Mouse (Mus musculus) macrophage (primary cell): Measurements from ENCODE around the gene Cdh13. TPM values are rescaled to one million over a fixed set of nuclear protein-coding genes. Genes with fewer than 3 reads are reported as not detected.

Source experiments
- H3K27ac ChIP-seq: fragments of 350-480 bp; formaldehyde crosslinking; 2 replicates; pipeline ENCODE4 v1.9.0; 2021
- H3K36me3 ChIP-seq: fragments of 350-480 bp; formaldehyde crosslinking; 2 replicates; pipeline ENCODE4 v1.9.0; 2021; ENCODE audit errors: inconsistent target
- H3K4me3 ChIP-seq: fragments of 350-480 bp; formaldehyde crosslinking; 2 replicates; pipeline ENCODE4 v1.9.0; 2021; ENCODE audit errors: inconsistent target
- H3K79me2 ChIP-seq: fragments of 350-480 bp; formaldehyde crosslinking; 2 replicates; pipeline ENCODE4 v1.9.0; 2021; ENCODE audit errors: inconsistent target
- WGBS: methylation state at CpG from one replicate; pipeline ENCODE4 v1.1.7; 2026; ENCODE audit warnings: inconsistent platforms; ENCODE audit not compliant: missing documents; 5-methylcytosine and 5-hydroxymethylcytosine counted together
- polyA plus RNA-seq: library from polyadenylated mRNA; stranded (reverse); fragments of 250-400 nt; gene quantifications from 3 replicates; pipeline ENCODE4 v1.2.4, GENCODE M21; 2018; ENCODE audit warnings: inconsistent platforms

The Cdh13 gene
- polyA plus RNA-seq, 1 experiment from 2014 or later: not detected

DNA sequence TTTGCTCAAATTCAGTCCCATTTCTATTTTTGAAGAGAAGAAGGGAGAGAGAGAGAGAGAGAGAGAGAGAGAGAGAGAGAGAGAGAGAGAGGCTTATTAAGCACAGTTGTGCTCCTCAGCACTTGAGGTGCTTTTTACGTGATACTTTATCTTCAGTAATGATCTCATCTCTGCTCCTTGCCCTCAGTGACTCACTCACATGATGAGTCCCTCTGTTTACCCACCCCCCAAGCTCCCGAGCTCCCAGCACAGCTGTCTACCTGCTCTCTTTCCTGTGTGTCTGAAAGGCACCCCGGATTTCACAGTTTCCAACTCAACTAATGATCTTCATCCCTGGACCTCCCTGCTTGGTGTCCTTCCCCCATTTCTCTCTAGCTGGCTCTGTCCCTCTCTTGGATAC, 39.9 kb downstream of the Cdh13 start:
- H3K27ac ChIP-seq: no peak overlapping the region
- no peaks in the 10 kb centered on the region for H3K36me3 ChIP-seq
- WGBS: 74% methylated on average over 3 of the region's 3 CpGs
- H3K4me3 ChIP-seq: no peak overlapping the region
- H3K79me2 ChIP-seq: no peaks in the 10 kb centered on the region

DNA sequence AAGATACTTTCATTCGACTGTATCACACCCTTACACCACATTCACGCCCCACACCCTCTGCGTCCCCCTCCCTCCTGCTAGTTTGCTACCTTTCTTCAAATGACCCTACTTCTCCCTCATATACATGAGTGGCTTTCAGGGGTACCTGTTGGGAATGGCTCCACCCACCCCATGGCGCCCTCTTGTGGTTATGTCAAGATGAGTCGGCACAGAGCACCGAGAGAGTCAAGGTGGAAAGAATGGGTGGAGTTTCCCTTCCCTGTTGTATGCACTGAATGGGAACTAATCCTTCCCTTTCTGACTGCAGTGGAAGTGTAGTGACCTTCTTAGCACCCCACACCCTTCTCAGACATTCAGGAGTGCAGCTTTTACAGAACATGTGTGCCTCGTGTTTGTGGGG, 51.4 kb downstream of the Cdh13 start:
- WGBS: 72% methylated on average over 7 of the region's 7 CpGs
- Histone ChIP-seq H3K36me3 (no peaks in the 10 kb centered on the region), H3K79me2 (no peaks in the 10 kb centered on the region), H3K27ac (no peak overlapping the region), H3K4me3 (no peak overlapping the region)

DNA sequence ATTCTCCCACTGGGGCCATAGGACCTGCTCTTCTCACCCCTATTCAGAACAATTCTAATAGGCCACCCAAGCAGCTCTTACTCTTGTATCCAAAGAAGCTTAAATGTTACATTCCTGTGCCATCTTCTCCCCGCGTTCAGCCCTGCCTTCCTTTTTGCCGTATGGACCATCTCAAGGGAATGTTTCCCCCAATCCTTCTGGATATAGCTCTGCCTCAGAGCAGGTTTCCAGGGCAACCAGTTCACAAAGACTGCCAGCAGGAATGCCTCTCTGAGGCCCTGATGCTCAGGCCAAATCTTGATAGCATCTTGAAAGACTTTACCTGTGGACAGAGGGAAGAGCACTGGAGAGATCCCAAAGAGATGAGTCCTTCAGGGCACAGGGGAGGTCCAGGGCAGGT, 56.2 kb downstream of the Cdh13 start:
- 86% methylated on average over 3 of the region's 3 CpGs for WGBS
- Histone ChIP-seq H3K79me2 (no peaks in the 10 kb centered on the region), H3K4me3 (no peak overlapping the region), H3K36me3 (no peaks in the 10 kb centered on the region), H3K27ac (no peak overlapping the region)

- Histone ChIP-seq H3K4me3 (no peak overlapping the region), H3K36me3 (no peaks in the 10 kb centered on the region), H3K27ac (no peak overlapping the region), H3K79me2 (no peaks in the 10 kb centered on the region)
- WGBS: 89% methylated on average over 4 of the region's 4 CpGs
Measured at GRCm38 (mm10) chr8:118343267-118343666, 59.7 kb downstream of the Cdh13 start.

GRCm38 (mm10) chr8:118348710-118349489, 65.4 kb downstream of the Cdh13 start:
- Histone ChIP-seq H3K4me3 (no peak overlapping the region), H3K79me2 (no peaks in the 10 kb centered on the region), H3K27ac (no peak overlapping the region), H3K36me3 (no peaks in the 10 kb centered on the region)
- 90% methylated on average over 9 of the region's 9 CpGs for WGBS

DNA sequence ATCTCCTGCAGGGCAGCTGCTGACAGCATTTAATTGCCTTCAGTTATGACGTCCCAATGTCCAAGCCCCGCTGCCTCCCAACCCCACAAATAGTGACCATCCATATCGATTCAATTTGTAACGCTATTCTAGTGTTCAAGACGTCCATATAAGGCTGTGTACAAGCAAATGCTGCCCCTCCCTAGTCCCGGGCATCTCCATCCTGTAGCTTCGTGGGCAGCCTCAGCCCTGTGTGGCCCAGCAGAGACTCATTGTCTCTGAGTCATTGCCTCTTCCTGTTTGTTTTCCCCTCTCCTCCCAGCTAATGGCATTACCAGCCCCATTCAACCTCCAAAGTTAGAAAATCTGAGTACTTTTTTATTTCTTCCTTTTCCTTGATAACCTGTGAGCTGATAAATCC, 66.6 kb downstream of the Cdh13 start:
- no peaks in the 10 kb centered on the region for H3K79me2 ChIP-seq
- no peaks in the 10 kb centered on the region for H3K36me3 ChIP-seq
- H3K27ac ChIP-seq: no peak overlapping the region
- H3K4me3 ChIP-seq: no peak overlapping the region
- 37% methylated on average over 7 of the region's 7 CpGs for WGBS

DNA sequence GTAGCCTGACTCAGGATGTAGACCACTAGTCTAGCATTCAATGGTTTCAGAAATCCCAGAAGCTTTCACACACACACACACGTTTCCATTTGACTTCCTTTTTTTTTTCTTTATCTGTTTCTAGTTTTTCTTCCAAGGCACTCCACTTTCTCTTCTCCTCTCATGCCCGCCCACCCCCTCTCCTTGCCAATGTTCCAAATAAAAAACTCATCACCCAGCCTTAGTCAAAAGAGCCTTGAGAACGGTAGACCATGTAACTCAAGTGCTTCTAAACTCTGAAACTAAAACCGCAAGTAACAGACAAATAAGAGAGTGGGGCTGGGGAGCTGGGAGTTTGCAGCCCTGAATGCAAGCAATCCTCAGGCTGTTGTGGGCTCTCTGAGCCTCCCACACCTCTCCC, 69.5 kb downstream of the Cdh13 start:
- Histone ChIP-seq H3K4me3 (no peak overlapping the region), H3K27ac (no peak overlapping the region), H3K36me3 (no peaks in the 10 kb centered on the region), H3K79me2 (no peaks in the 10 kb centered on the region)
- WGBS: 67% methylated on average over 4 of the region's 4 CpGs

DNA sequence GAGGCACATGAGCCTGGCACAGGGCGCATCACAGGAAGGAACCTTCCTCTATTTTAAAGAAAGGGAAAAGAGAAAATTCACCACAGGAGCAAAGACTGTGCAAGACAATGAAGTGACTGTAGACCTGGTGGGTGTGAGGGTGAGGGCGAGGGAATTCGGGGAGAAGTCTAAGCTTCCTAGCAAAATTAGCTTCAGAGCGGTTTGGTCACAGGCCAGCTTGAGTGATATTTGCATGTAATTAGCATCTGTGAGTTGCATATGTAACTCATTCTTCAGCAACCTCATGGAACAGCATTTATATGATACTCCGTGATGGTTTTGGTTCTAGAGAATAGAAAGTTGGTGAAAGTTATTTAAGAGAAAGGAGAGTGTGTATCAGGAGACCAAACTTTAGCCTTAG, 73.5 kb downstream of the Cdh13 start:
- Histone ChIP-seq H3K36me3 (no peaks in the 10 kb centered on the region), H3K4me3 (no peak overlapping the region), H3K27ac (no peak overlapping the region), H3K79me2 (no peaks in the 10 kb centered on the region)
- 92% methylated on average over 5 of the region's 5 CpGs for WGBS

- Histone ChIP-seq H3K79me2 (no peaks in the 10 kb centered on the region), H3K36me3 (no peaks in the 10 kb centered on the region), H3K4me3 (no peak overlapping the region), H3K27ac (no peak overlapping the region)
- 89% methylated on average over 7 of the region's 7 CpGs for WGBS
Measured at GRCm38 (mm10) chr8:118357596-118357995, 74.1 kb downstream of the Cdh13 start.

DNA sequence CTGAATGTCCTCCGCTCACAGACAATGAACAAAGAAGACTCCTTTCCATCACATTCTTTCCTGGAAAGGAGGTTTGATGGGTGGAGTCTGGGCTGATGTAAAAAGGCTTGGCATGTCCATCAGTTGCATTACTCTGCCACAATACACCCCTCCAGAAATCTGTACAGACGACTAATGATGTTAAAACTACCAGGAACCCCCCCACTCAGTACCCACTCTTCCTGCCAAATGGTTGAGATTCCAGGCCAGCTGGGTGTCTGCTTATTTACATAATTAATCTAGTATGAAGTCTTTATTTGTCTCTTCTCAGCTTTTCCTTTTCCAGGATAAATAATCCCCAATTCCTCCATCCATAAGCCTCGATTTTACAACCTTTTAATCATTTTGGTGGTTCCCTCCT, 80.2 kb downstream of the Cdh13 start:
- Histone ChIP-seq H3K36me3 (no peaks in the 10 kb centered on the region), H3K79me2 (no peaks in the 10 kb centered on the region), H3K4me3 (no peak overlapping the region), H3K27ac (no peak overlapping the region)
- WGBS: 77% methylated on average over 3 of the region's 3 CpGs

- Histone ChIP-seq H3K36me3 (no peaks in the 10 kb centered on the region), H3K27ac (no peak overlapping the region), H3K79me2 (no peaks in the 10 kb centered on the region), H3K4me3 (no peak overlapping the region)
- 68% methylated on average over 3 of the region's 3 CpGs for WGBS
Measured at GRCm38 (mm10) chr8:118373092-118373491, 89.6 kb downstream of the Cdh13 start.

DNA sequence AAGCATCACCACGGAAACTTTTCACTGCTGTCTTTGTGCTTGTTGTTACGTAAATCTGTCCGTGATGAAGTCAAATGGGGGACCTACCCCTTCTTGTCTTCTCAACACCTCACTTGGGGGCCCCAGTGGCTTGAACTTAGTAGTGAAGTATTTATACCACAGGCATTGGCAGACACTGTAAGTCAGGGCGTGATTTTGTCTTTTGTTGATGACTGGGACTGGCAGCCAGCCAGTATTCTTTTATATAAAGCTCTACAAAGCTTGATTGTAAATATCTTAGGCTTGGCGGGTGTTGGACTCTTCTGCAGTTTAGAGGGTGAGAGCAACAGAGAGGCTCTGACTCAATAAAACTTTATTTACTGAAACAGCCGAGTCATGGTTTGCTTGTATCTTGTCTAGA, 91.2 kb downstream of the Cdh13 start:
- Histone ChIP-seq H3K27ac (no peak overlapping the region), H3K4me3 (no peak overlapping the region), H3K79me2 (no peaks in the 10 kb centered on the region), H3K36me3 (no peaks in the 10 kb centered on the region)
- WGBS: 87% methylated on average over 5 of the region's 6 CpGs

- WGBS: 67% methylated on average over 3 of the region's 3 CpGs
Measured at GRCm38 (mm10) chr8:118376791-118377190, 93.3 kb downstream of the Cdh13 start.

GRCm38 (mm10) chr8:118378985-118379384, 95.5 kb downstream of the Cdh13 start:
- 84% methylated on average over 8 of the region's 8 CpGs for WGBS
- no peaks in the 10 kb centered on the region for H3K79me2 ChIP-seq
- H3K36me3 ChIP-seq: no peaks in the 10 kb centered on the region
- no peak overlapping the region for H3K4me3 ChIP-seq
- no peak overlapping the region for H3K27ac ChIP-seq

More at GRCm38 (mm10) chr8:118376791-118377190, 93.3 kb downstream of the Cdh13 start:
- Histone ChIP-seq H3K36me3 (no peaks in the 10 kb centered on the region), H3K27ac (no peak overlapping the region), H3K4me3 (no peak overlapping the region), H3K79me2 (no peaks in the 10 kb centered on the region)

DNA sequence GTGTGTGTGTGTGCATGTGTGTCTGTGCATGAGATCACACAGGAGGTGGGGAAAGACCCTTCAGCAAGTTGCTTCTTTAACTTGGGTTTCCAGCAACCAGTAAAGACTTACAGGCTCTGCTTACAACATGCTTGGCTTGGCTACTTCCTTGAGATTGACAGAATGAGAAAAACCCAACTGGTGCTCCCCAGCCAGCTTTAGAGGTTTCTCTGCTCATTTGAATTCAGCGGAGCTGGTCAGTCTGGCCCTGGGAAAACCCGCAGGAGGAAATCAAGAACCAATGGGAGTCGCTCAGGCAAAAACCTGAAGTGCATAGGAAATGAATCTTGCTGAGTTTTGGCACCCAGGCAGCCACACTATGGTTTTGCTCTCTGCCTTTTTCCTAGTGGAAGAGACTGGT, 96.1 kb downstream of the Cdh13 start:
- H3K79me2 ChIP-seq: no peaks in the 10 kb centered on the region
- no peak overlapping the region for H3K4me3 ChIP-seq
- no peaks in the 10 kb centered on the region for H3K36me3 ChIP-seq
- 76% methylated on average over 3 of the region's 3 CpGs for WGBS
- H3K27ac ChIP-seq: no peak overlapping the region

GRCm38 (mm10) chr8:118380058-118380457, 96.5 kb downstream of the Cdh13 start:
- Histone ChIP-seq H3K27ac (no peak overlapping the region), H3K79me2 (no peaks in the 10 kb centered on the region), H3K36me3 (no peaks in the 10 kb centered on the region), H3K4me3 (no peak overlapping the region)
- WGBS: 58% methylated on average over 8 of the region's 8 CpGs
